Mouse (Mus musculus) spleen, adult 2 months (tissue): ENCODE results near the gene Defb45. TPM values are rescaled to one million over a fixed set of nuclear protein-coding genes. Genes with fewer than 3 reads are reported as not detected.
A peak's percentile ranks its signal among the peaks of the same experiment; 100 is the strongest.

Experiments used
- DNase-seq, 2 experiments: peaks; one replicate each; pipeline versions ENCODE4 v3.0.0 to v3.0.0-alpha.2; 2012 to 2021; ENCODE audit warnings: low spot score in 2 of 2, low read depth in 1 of 2
- H3K27ac ChIP-seq: fragments of 200-500 bp; 2 replicates; pipeline ENCODE4 v1.5.1; 2012; ENCODE audit warnings: low read length, inconsistent platforms; ENCODE audit not compliant: insufficient read depth
- H3K27me3 ChIP-seq: fragments of 200-500 bp; 2 replicates; pipeline ENCODE4 v1.6.1; 2012; ENCODE audit warnings: mild to moderate bottlenecking, moderate library complexity, low read length, inconsistent platforms; ENCODE audit not compliant: control insufficient read depth, insufficient read depth
- H3K36me3 ChIP-seq: fragments of 200-500 bp; 2 replicates; pipeline ENCODE4 v1.6.1; 2012; ENCODE audit warnings: mild to moderate bottlenecking, low read length, inconsistent platforms; ENCODE audit not compliant: control insufficient read depth, insufficient read depth
- H3K4me1 ChIP-seq: fragments of 200-500 bp; 2 replicates; pipeline ENCODE4 v1.6.1; 2011; ENCODE audit warnings: inconsistent platforms; ENCODE audit not compliant: control insufficient read depth, insufficient read depth, insufficient read length
- H3K4me3 ChIP-seq: fragments of 200-500 bp; 2 replicates; pipeline ENCODE4 v1.5.1; 2011; ENCODE audit warnings: mild to moderate bottlenecking, inconsistent platforms; ENCODE audit not compliant: insufficient read depth, insufficient read length; ENCODE audit errors: extremely low read depth
- CTCF ChIP-seq: fragments of 200-500 bp; IDR thresholded peaks from 2 replicates; pipeline ENCODE4 v1.5.1; 2011; ENCODE audit warnings: mild to moderate bottlenecking, inconsistent platforms; ENCODE audit not compliant: insufficient read depth, insufficient read length, insufficient replicate concordance; ENCODE audit errors: extremely low read depth
- POLR2A ChIP-seq: fragments of 200-500 bp; IDR thresholded peaks from 2 replicates; pipeline ENCODE4 v1.6.1; 2011; ENCODE audit warnings: low read depth, low read length, inconsistent platforms
- WGBS: fragments of 180-500 bp; shearing (Covaris S2); methylation state at CpG from one replicate; pipeline ENCODE4 v1.1.7; 2018; 5-methylcytosine and 5-hydroxymethylcytosine counted together
- polyA plus RNA-seq: library from polyadenylated mRNA; depleted of rRNA; stranded (reverse); fragments of >200 nt; gene quantifications from 2 replicates; pipeline ENCODE4 v1.2.3, GENCODE M21; 2012

Defb45 gene
- polyA plus RNA-seq, 1 experiment: not detected

DNA sequence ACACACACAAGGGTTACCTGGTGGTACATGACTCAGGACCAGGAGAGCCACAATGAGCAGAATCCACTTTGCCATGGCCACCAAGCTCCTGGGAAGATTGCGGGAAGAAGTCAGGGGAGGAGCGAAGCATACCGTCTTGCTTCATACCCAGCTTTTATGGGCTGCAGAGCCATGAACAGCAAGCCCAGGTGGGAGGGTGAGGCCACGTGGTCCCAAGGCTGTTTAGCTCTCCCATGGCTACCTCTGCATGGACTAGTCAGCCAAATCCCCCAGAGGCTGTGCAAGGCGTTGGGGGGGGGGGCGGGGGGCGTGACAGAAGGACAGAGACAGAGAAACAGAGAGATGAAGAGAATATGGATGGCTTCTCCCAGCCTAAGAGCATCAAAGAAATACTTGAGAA, 23.8 kb upstream of the Defb45 start, which contains the start of gene Defb25:
Gene Defb25, minus strand, starts transcription at position 101 of the 400 bp plus-strand sequence.
- Histone ChIP-seq H3K27me3 (peaks cover 6% of the 10 kb centered on the region), H3K4me1 (no peaks in the 10 kb centered on the region; the same call in 1 of the 2 replicates), H3K27ac (no peak within 1 kb of the TSS), H3K4me3 (no peak within 1 kb of the TSS), H3K36me3 (no peaks in the 10 kb centered on the region)
- no peak for DNase-seq
- 84% methylated on average over 7 of the region's 7 CpGs for WGBS
- no peak for TF ChIP-seq POLR2A
- TF ChIP-seq CTCF: no peak

GRCm38 (mm10) chr2:152622151-152622550, 23.0 kb upstream of the Defb45 start:
- DNase-seq: no peak
- Histone ChIP-seq H3K36me3 (no peaks in the 10 kb centered on the region), H3K27me3 (peaks cover 4% of the 10 kb centered on the region), H3K27ac (no peak overlapping the region), H3K4me3 (no peak overlapping the region), H3K4me1 (no peaks in the 10 kb centered on the region; the same call in 1 of the 2 replicates)
- TF ChIP-seq CTCF (no peak), POLR2A (no peak)
- WGBS: 79% methylated on average over 13 of the region's 13 CpGs

- no peaks in the 10 kb centered on the region; the same call in 1 of the 2 replicates for H3K4me1 ChIP-seq
- no peaks in the 10 kb centered on the region for H3K27me3 ChIP-seq
- no peak for TF ChIP-seq POLR2A
- TF ChIP-seq CTCF: no peak
- no peaks in the 10 kb centered on the region for H3K36me3 ChIP-seq
- H3K4me3 ChIP-seq: no peak overlapping the region
- WGBS: 17% methylated on average over 9 of the region's 9 CpGs
- no peak for DNase-seq
- peak overlapping the region; percentile 45 for H3K27ac ChIP-seq
Observed at GRCm38 (mm10) chr2:152620367-152621134, 21.4 kb upstream of the Defb45 start.

GRCm38 (mm10) chr2:152617374-152617773, 18.2 kb upstream of the Defb45 start:
- Histone ChIP-seq H3K4me3 (no peak overlapping the region), H3K36me3 (no peaks in the 10 kb centered on the region), H3K27ac (no peak overlapping the region), H3K27me3 (no peaks in the 10 kb centered on the region), H3K4me1 (no peaks in the 10 kb centered on the region; the same call in 1 of the 2 replicates)
- TF ChIP-seq CTCF (peak; percentile 4; the same call in 1 of the 2 replicates), POLR2A (no peak)
- WGBS: 72% methylated on average over 5 of the region's 5 CpGs
- DNase-seq: no peak

DNA sequence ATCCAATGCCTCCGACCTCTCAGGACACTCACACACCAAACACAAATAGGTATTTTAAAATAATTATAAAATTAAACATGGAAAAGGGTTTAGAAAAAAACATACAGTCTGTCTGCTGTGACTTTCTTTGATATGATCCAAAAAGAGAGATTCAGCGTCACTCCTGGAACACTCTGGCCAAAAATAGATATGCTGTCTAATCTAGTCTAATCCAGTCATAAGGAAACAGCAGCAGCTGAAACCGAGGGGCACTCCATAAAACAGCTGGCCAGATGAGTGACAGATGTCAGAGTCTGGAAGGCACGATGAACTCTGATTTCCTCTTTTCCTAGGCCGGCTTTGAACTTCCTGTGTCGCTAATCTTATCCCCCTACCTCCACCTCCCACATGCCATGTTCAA, 17.3 kb upstream of the Defb45 start:
- 41% methylated on average over 6 of the region's 6 CpGs for WGBS
- no peaks in the 10 kb centered on the region for H3K36me3 ChIP-seq
- TF ChIP-seq POLR2A: no peak

DNA sequence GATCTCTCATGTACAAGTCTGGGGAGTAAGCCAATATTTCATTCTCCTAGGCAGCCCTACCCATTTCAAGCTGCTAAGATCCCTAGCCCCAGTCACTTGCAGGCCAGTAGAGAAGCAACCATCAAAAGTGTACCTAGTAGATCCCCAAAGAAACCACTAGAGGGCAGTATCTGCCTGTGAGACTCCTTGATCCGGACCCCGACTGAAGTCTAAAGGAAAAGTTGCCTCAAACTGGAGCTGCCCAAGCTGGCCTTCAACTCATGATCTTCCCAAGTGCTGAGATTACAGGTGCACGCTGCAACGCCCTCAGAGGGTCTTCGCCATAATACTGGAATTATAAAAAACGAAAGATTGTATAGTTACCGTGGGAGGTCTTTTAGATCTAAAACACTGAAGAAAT, 16.4 kb upstream of the Defb45 start:
- no peak overlapping the region for H3K27ac ChIP-seq
- DNase-seq: peak in 1 of 2 experiments; percentile 15
- H3K4me1 ChIP-seq: no peaks in the 10 kb centered on the region; the same call in 1 of the 2 replicates
- no peaks in the 10 kb centered on the region for H3K27me3 ChIP-seq
- no peaks in the 10 kb centered on the region for H3K36me3 ChIP-seq
- no peak for TF ChIP-seq POLR2A
- peak; percentile 47; the same call in 1 of the 2 replicates for TF ChIP-seq CTCF
- no peak overlapping the region for H3K4me3 ChIP-seq
- 23% methylated on average over 7 of the region's 7 CpGs for WGBS

More for the DNA sequence above, 17.3 kb upstream of the Defb45 start:
- Histone ChIP-seq H3K27me3 (no peaks in the 10 kb centered on the region), H3K27ac (no peak overlapping the region), H3K4me3 (no peak overlapping the region), H3K4me1 (no peaks in the 10 kb centered on the region; the same call in 1 of the 2 replicates)
- no peak for DNase-seq

DNA sequence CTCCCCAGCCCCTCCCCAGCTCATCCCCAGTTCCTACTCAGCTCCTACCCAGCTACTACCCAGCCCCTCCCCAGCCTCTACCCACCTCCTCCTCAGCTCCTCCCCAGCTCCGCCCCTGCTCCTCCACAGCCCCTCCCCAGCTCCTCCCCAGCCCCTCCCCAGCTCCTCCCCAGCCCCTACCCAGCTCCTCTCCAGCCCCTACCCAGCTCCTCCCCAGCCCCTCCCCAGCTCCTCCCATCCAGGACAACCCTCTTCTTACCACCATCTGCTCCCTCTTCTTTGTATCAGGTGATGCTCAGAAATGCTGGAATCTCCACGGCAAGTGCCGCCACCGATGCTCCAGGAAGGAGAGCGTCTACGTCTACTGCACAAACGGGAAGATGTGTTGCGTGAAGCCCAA, 13.0 kb upstream of the Defb45 start:
- H3K36me3 ChIP-seq: no peaks in the 10 kb centered on the region
- WGBS: 77% methylated on average over 8 of the region's 8 CpGs
- H3K4me3 ChIP-seq: no peak overlapping the region
- no peak for DNase-seq
- no peaks in the 10 kb centered on the region for H3K27me3 ChIP-seq
- TF ChIP-seq CTCF (no peak), POLR2A (no peak)
- H3K4me1 ChIP-seq: no peaks in the 10 kb centered on the region
- H3K27ac ChIP-seq: no peak overlapping the region
